Mouse (Mus musculus) B cell, adult (primary cell): ENCODE measurements around the gene Echdc2. TPM values are rescaled to one million over a fixed set of nuclear protein-coding genes. Genes with fewer than 3 reads are reported as not detected.

ENCODE experiments used
- total RNA-seq: library from RNA; stranded (reverse); gene quantifications from 4 replicates; pipeline ENCODE4 v1.2.4, GENCODE M21; 2023; ENCODE audit not compliant: inconsistent age

Gene Echdc2
- not detected in 4 replicates for total RNA-seq

GRCm38 (mm10) chr4:108165152-108165895, at the start of gene Echdc2:
Echdc2 (plus strand) TSS chr4:108165437.

GRCm38 (mm10) chr4:108144880-108145279, 20.4 kb upstream of the Echdc2 start, which contains the start of gene Scp2:
Scp2 (minus strand) TSS chr4:108144998.

GRCm38 (mm10) chr4:108217332-108218179, 52.3 kb downstream of the Echdc2 start, which contains the start of gene Zyg11a:
Zyg11a (minus strand) TSS chr4:108218048.

Other genes with a start within 250 kb of the Echdc2 start
- gene Cpt2, start 241.8 kb upstream of the Echdc2 start, total RNA-seq = 10.8 to 14.2 TPM (median 11.3 TPM) in 4 replicates
- not detected in 4 replicates for gene Slc1a7, start 197.1 kb upstream of the Echdc2 start, total RNA-seq
- 0.60 to 0.80 TPM (median 0.61 TPM) in 3 of 4 replicates, not detected in the other for gene Podn, start 69.0 kb upstream of the Echdc2 start, total RNA-seq
- gene Scp2, start 20.4 kb upstream of the Echdc2 start, total RNA-seq = 86.4 to 108 TPM (median 101 TPM) in 4 replicates
- not detected in 4 replicates for gene Zyg11a, start 52.6 kb downstream of the Echdc2 start, total RNA-seq
- 34.7 to 39.2 TPM (median 38.5 TPM) in 4 replicates for gene Zyg11b, start 135.7 kb downstream of the Echdc2 start, total RNA-seq
- 23.1 to 28.9 TPM (median 26.3 TPM) in 4 replicates for gene Coa7, start 162.7 kb downstream of the Echdc2 start, total RNA-seq
- gene Shisal2a, start 217.9 kb downstream of the Echdc2 start, total RNA-seq = not detected in 4 replicates
- 0.54 to 1.2 TPM (median 1.1 TPM) in 4 replicates for gene Gpx7, start 241.5 kb downstream of the Echdc2 start, total RNA-seq